Mouse (Mus musculus): ENCODE measurements around the gene Grb10. TPM values are rescaled to one million over a fixed set of nuclear protein-coding genes. Genes with fewer than 3 reads are reported as not detected.

Gene Grb10
- polyA plus RNA-seq, 1 experiment from 2014 or later: 283 TPM

DNA sequence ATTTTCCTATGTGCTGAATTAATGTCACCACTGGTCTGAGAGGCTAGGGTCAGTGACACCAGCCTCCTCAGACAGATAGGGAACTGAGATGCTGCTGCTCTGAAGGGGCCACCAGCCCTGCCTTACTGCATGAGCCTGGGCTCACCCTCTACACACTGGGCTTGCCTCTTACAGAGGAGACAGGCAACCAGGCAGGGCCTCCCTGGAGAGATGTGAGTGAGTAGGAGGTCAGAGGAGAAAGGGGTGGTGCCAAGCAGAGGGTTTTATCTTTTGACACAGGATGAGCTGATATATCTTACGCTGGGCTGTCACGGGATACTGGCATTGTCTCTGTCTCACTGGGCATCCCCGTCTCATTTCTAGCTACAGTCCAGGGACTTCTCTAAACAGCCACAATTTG is 74.9 kb downstream of the Grb10 start:
- DNase-seq (ENCODE audit: low spot score): no peak
- peaks cover 3% of the 10 kb centered on the region for H3K36me3 ChIP-seq (ENCODE audit: control insufficient read depth, insufficient read depth, low read length)
- H3K4me3 ChIP-seq (ENCODE audit: low read depth, low read length): no peak overlapping the region
- no peak overlapping the region for H3K9ac ChIP-seq (ENCODE audit: low read length)
- ATAC-seq (ENCODE audit: insufficient number of reproducible peaks, low FRiP score, low TSS enrichment, low read depth): no peak
- 77% methylated on average over 3 of the region's 3 CpGs for WGBS
- peaks cover 6% of the 10 kb centered on the region; the same call in 1 of the 2 replicates for H3K4me1 ChIP-seq (ENCODE audit: control insufficient read depth, insufficient read depth, low read length)
- H3K4me2 ChIP-seq (ENCODE audit: low read depth, severe bottlenecking): no peak overlapping the region
- H3K9me3 ChIP-seq (ENCODE audit: control insufficient read depth, low read length): no peaks in the 10 kb centered on the region
- no peak overlapping the region; the same call in 1 of the 2 replicates for H3K27ac ChIP-seq (replicated peaks; ENCODE audit: low read depth, low read length)
- no peaks in the 10 kb centered on the region for H3K27me3 ChIP-seq (ENCODE audit: control insufficient read depth, insufficient read depth, low read length)

DNA sequence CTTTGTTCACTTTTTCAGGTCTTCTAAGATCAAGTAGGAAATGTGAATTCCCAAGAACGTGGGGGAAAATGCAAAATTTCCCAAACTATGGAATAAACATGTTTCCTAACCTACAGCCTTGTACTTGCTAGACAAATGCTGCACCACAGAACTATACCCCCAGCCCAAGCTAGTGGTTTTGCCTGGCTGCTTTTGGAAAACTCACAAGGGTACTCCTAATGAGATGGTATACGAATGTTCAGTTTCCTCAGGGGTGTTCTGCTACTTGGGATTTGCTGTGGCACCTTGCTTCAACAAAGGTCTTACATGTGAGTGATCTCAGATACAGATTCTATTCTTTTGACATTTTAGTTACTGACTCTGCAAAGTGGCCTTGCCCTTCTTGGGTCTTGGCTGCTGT is 75.4 kb downstream of the Grb10 start:
- WGBS: 85% methylated on average over 2 of the region's 2 CpGs
- H3K27me3 ChIP-seq (ENCODE audit: control insufficient read depth, insufficient read depth, low read length): no peaks in the 10 kb centered on the region
- no peaks in the 10 kb centered on the region for H3K9me3 ChIP-seq (ENCODE audit: control insufficient read depth, low read length)
- peaks cover 3% of the 10 kb centered on the region for H3K36me3 ChIP-seq (ENCODE audit: control insufficient read depth, insufficient read depth, low read length)
- ATAC-seq (ENCODE audit: insufficient number of reproducible peaks, low FRiP score, low TSS enrichment, low read depth) (no peak), DNase-seq (ENCODE audit: low spot score) (no peak)
- no peak overlapping the region for H3K4me2 ChIP-seq (ENCODE audit: low read depth, severe bottlenecking)
- H3K4me1 ChIP-seq (ENCODE audit: control insufficient read depth, insufficient read depth, low read length): peaks cover 6% of the 10 kb centered on the region; the same call in 1 of the 2 replicates
- H3K27ac ChIP-seq (replicated peaks; ENCODE audit: low read depth, low read length): no peak overlapping the region; the same call in 1 of the 2 replicates
- no peak overlapping the region for H3K4me3 ChIP-seq (ENCODE audit: low read depth, low read length)
- no peak overlapping the region for H3K9ac ChIP-seq (ENCODE audit: low read length)

DNA sequence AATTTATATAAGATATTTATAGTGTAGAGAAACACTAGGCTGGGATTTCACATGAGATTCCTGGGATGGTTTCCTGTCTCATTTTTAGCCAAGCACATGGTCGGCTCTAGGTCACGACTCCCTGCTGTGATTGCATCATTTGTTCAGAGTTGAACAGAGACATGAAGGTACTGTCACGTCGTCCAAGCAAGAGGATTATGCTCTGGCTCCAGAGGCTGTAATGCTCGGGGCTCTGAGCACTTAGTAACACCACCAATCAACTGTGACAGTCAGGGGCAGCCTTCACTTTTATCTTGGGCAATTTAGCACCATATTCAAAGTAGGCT is 75.9 kb downstream of the Grb10 start:
- no peak for ATAC-seq (ENCODE audit: insufficient number of reproducible peaks, low FRiP score, low TSS enrichment, low read depth)
- Histone ChIP-seq H3K4me3 (ENCODE audit: low read depth, low read length) (no peak overlapping the region), H3K4me1 (ENCODE audit: control insufficient read depth, insufficient read depth, low read length) (peaks cover 6% of the 10 kb centered on the region; the same call in 1 of the 2 replicates), H3K9ac (ENCODE audit: low read length) (no peak overlapping the region), H3K4me2 (ENCODE audit: low read depth, severe bottlenecking) (no peak overlapping the region), H3K27me3 (ENCODE audit: control insufficient read depth, insufficient read depth, low read length) (no peaks in the 10 kb centered on the region), H3K9me3 (ENCODE audit: control insufficient read depth, low read length) (no peaks in the 10 kb centered on the region), H3K27ac (replicated peaks; ENCODE audit: low read depth, low read length) (no peak overlapping the region), H3K36me3 (ENCODE audit: control insufficient read depth, insufficient read depth, low read length) (peaks cover 3% of the 10 kb centered on the region)
- 21% methylated on average over 5 of the region's 5 CpGs for WGBS
- DNase-seq (ENCODE audit: low spot score): no peak

DNA sequence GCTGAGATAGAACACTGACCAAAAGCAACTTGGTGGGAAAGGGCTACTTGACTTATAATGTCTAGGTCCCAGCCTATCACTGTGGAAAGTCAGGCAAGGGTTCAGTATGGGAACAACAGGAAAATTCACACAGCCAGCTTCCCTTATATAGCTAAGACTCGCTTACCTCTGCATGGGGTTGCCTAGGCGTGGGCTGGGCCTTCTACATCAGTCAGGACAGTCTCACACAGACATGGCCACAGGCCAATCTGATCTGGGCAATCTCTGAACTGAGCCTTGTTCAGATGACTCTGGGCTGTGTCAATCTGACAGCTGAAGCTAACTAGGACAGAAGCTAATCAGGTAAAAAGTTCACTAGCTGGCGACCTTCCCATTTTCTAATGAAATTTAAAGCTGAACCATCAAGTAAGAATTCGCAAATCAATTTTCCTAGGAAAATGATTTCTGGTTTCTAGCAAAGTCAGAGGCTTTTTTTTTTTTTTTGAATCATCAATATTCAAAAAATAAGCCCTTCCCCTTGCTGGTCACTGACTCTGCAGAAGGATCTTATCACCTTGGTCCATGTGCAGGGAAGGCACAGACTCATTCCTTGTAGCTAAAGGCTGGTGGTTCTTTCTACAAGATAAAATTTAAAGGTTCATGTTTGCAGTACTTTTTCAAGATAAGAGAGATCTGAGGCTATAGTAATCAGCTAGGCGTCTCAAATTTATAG is 76.4 kb downstream of the Grb10 start:
- H3K4me2 ChIP-seq (ENCODE audit: low read depth, severe bottlenecking): no peak overlapping the region
- WGBS: 63% methylated on average over 5 of the region's 5 CpGs
- no peaks in the 10 kb centered on the region for H3K9me3 ChIP-seq (ENCODE audit: control insufficient read depth, low read length)
- ATAC-seq (ENCODE audit: insufficient number of reproducible peaks, low FRiP score, low TSS enrichment, low read depth) (no peak), DNase-seq (ENCODE audit: low spot score) (no peak)
- 0 out of 2 replicates have a peak overlapping the region, but pooled peaks have one; percentile 45 for H3K27ac ChIP-seq (replicated peaks; ENCODE audit: low read depth, low read length)
- peaks cover 6% of the 10 kb centered on the region; the same call in 1 of the 2 replicates for H3K4me1 ChIP-seq (ENCODE audit: control insufficient read depth, insufficient read depth, low read length)
- H3K27me3 ChIP-seq (ENCODE audit: control insufficient read depth, insufficient read depth, low read length): no peaks in the 10 kb centered on the region
- no peak overlapping the region for H3K4me3 ChIP-seq (ENCODE audit: low read depth, low read length)
- peaks cover 3% of the 10 kb centered on the region for H3K36me3 ChIP-seq (ENCODE audit: control insufficient read depth, insufficient read depth, low read length)
- H3K9ac ChIP-seq (ENCODE audit: low read length): no peak overlapping the region

DNA sequence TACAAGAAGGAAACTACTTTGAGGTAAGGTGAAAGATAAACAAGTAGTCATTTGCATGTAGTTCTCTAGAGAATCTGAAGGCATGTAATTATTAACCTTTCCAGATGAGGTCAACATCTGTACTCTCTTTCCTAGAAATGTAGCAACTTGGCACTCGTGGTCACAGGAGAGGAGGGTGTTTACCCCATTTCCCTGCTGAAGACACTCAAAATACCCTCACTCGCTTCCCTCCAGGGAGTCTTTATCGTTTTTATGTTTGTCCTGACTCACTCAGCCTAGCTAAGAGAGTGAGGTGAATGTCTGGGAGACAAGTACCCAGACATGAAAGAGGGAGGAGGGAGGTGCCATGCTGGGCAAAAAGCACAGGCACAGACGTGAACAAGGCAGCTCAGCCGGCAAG is 77.6 kb downstream of the Grb10 start:
- Histone ChIP-seq H3K36me3 (ENCODE audit: control insufficient read depth, insufficient read depth, low read length) (no peaks in the 10 kb centered on the region; the same call in 1 of the 2 replicates), H3K9me3 (ENCODE audit: control insufficient read depth, low read length) (no peaks in the 10 kb centered on the region)

DNA sequence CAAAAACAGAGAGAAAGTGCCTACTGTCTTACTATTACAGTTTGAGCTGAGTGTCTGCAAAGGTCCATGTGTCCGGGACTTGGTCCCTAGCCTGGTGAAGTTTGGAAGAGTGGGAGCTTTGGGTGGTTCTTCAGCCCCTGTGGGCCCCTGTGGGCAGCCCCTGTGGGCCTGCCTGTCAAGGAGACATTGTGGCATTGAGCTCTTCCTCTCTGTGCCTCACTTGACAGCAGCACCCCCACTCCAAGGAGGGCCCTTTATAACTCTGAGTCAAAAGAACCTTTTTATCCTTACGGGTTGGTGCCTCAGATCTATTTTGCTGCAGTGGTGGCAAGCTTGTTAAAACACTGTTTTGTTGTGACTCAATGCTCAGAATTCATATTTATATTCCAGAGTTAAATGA is 78.3 kb downstream of the Grb10 start:
- WGBS: 70% methylated on average over 2 of the region's 2 CpGs
- DNase-seq (ENCODE audit: low spot score) (no peak), ATAC-seq (ENCODE audit: insufficient number of reproducible peaks, low FRiP score, low TSS enrichment, low read depth) (no peak)
- Histone ChIP-seq H3K27ac (replicated peaks; ENCODE audit: low read depth, low read length) (peak overlapping the region; percentile 9), H3K4me3 (ENCODE audit: low read depth, low read length) (no peak overlapping the region), H3K9me3 (ENCODE audit: control insufficient read depth, low read length) (no peaks in the 10 kb centered on the region), H3K9ac (ENCODE audit: low read length) (no peak overlapping the region), H3K27me3 (ENCODE audit: control insufficient read depth, insufficient read depth, low read length) (no peaks in the 10 kb centered on the region), H3K4me2 (ENCODE audit: low read depth, severe bottlenecking) (no peak overlapping the region), H3K36me3 (ENCODE audit: control insufficient read depth, insufficient read depth, low read length) (no peaks in the 10 kb centered on the region; the same call in 1 of the 2 replicates), H3K4me1 (ENCODE audit: control insufficient read depth, insufficient read depth, low read length) (peaks cover 6% of the 10 kb centered on the region; the same call in 1 of the 2 replicates)

More for the DNA sequence above, 77.6 kb downstream of the Grb10 start:
- no peak overlapping the region for H3K9ac ChIP-seq (ENCODE audit: low read length)
- H3K4me2 ChIP-seq (ENCODE audit: low read depth, severe bottlenecking): no peak overlapping the region
- no peak for DNase-seq (ENCODE audit: low spot score)
- 23% methylated on average over 5 of the region's 5 CpGs for WGBS
- 0 out of 2 replicates have a peak, but pooled peaks have one; percentile 17 for ATAC-seq (ENCODE audit: insufficient number of reproducible peaks, low FRiP score, low TSS enrichment, low read depth)
- H3K4me1 ChIP-seq (ENCODE audit: control insufficient read depth, insufficient read depth, low read length): peaks cover 6% of the 10 kb centered on the region; the same call in 1 of the 2 replicates
- H3K4me3 ChIP-seq (ENCODE audit: low read depth, low read length): no peak overlapping the region
- no peaks in the 10 kb centered on the region for H3K27me3 ChIP-seq (ENCODE audit: control insufficient read depth, insufficient read depth, low read length)
- peak overlapping the region; percentile 38 for H3K27ac ChIP-seq (replicated peaks; ENCODE audit: low read depth, low read length)

DNA sequence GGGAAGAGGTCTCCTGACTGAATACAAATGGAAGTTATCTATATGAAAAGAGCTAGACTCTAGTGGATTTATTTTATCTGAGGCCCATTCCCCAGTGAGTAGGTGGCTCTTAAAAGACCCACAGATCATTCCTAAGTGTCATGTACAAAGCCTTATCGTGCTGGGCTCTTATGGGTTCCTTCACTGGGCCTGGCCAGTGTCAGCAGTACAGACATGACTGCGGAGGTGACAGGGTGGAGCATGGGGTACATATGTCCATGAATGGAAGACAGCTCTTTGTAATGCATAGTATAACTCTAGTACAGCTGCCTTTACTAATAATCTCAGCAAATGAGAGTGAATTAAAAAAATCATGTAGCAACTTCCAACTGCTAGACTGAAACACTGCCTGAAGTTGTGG is 80.0 kb downstream of the Grb10 start:
- DNase-seq (ENCODE audit: low spot score): no peak
- Histone ChIP-seq H3K27me3 (ENCODE audit: control insufficient read depth, insufficient read depth, low read length) (no peaks in the 10 kb centered on the region), H3K4me3 (ENCODE audit: low read depth, low read length) (no peak overlapping the region), H3K9me3 (ENCODE audit: control insufficient read depth, low read length) (no peaks in the 10 kb centered on the region), H3K36me3 (ENCODE audit: control insufficient read depth, insufficient read depth, low read length) (peaks cover 3% of the 10 kb centered on the region; the same call in 1 of the 2 replicates), H3K27ac (replicated peaks; ENCODE audit: low read depth, low read length) (no peak overlapping the region), H3K4me1 (ENCODE audit: control insufficient read depth, insufficient read depth, low read length) (peaks cover 11% of the 10 kb centered on the region; the same call in 1 of the 2 replicates), H3K9ac (ENCODE audit: low read length) (no peak overlapping the region), H3K4me2 (ENCODE audit: low read depth, severe bottlenecking) (no peak overlapping the region)
- WGBS: 81% methylated on average over 2 of the region's 2 CpGs
- no peak for ATAC-seq (ENCODE audit: insufficient number of reproducible peaks, low FRiP score, low TSS enrichment, low read depth)

DNA sequence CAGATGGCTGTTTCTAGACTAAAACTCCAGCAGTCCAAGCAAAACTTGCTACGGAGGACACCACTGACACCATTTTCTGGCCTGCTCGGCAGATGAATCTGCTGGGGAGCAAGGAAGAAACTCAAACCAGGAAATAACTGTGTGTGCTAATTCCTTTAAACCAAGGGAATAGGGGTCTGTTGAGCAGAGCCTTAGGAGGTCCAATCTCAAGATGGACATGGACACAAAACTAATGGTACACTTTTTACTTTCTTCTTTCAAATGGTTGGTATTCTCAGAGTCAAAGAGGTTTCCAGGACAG is 80.5 kb downstream of the Grb10 start:
- no peak for DNase-seq (ENCODE audit: low spot score)
- Histone ChIP-seq H3K9ac (ENCODE audit: low read length) (no peak overlapping the region), H3K4me3 (ENCODE audit: low read depth, low read length) (no peak overlapping the region), H3K4me2 (ENCODE audit: low read depth, severe bottlenecking) (no peak overlapping the region), H3K4me1 (ENCODE audit: control insufficient read depth, insufficient read depth, low read length) (peaks cover 11% of the 10 kb centered on the region; the same call in 1 of the 2 replicates), H3K36me3 (ENCODE audit: control insufficient read depth, insufficient read depth, low read length) (peaks cover 3% of the 10 kb centered on the region; the same call in 1 of the 2 replicates), H3K27me3 (ENCODE audit: control insufficient read depth, insufficient read depth, low read length) (no peaks in the 10 kb centered on the region), H3K9me3 (ENCODE audit: control insufficient read depth, low read length) (no peaks in the 10 kb centered on the region), H3K27ac (replicated peaks; ENCODE audit: low read depth, low read length) (no peak overlapping the region)
- no peak for ATAC-seq (ENCODE audit: insufficient number of reproducible peaks, low FRiP score, low TSS enrichment, low read depth)
- WGBS: 81% methylated on average over 2 of the region's 2 CpGs
